25 mouse cellular contexts compared by ENCODE assay signal in the genomic region with DNA sequence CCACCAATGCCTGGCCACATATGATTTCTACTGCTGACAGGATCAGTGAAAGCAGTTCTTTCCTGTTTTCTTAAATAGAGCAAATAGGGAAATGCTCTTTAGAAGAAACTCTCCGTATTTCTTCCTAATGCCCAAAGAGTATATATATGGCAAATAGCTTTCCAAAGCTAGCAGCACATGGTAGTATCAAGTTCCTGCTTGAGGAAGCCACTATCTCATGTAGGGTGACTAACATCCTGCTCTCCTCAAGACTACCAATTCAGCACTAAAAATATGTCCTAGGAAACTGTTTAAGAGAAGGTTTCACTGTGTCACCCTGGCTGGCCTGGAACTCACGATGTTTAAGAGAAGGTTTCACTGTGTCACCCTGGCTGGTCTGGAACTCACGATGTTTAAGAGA.
DNase-seq lines count a peak whose midpoint lies in the region; ATAC-seq and TF ChIP-seq lines count a peak whose summit lies in the region.
"Had no signal": no experiment of that assay in that cellular context is flagged by ENCODE, and none has a peak within 500 bp of the region (broad histone marks: within the 10 kb centered on the region; RNA-seq: fewer than 3 reads in every experiment).

No protein-coding gene starts in this region.

- no peak for TF ChIP-seq POLR2A in liver, adult 2 months (IDR thresholded peaks at IDR 0.05; ENCODE audit: extremely low read depth, insufficient read depth, low read length)

- no peak for TF ChIP-seq CTCF in liver, adult 2 months (IDR thresholded peaks at IDR 0.05; ENCODE audit: low read depth, low read length)

- no peak for ATAC-seq in megakaryocyte, adult 5-6 weeks (ENCODE audit: poor library complexity, severe bottlenecking)
- peak; percentile 37; the same call in 1 of the 2 replicates for ATAC-seq in common myeloid progenitor, adult 5-6 weeks (replicated peaks; ENCODE audit: low read depth, poor library complexity, severe bottlenecking)
- no peak for ATAC-seq in midbrain, embryonic 15.5 days (replicated peaks)
- ATAC-seq: CD4-positive, CD25-positive, alpha-beta regulatory T cell, adult 4 months; forebrain, embryonic 13.5 days; forebrain, postnatal 0 days; Patski had no signal

- WGBS in liver, adult 2 months, result 85% methylated on average over 3 of the region's 3 CpGs
- 22% methylated on average over 3 of the region's 3 CpGs for WGBS in macrophage (ENCODE audit: missing documents)
- WGBS in midbrain, embryonic 15.5 days, result 96% methylated on average over 3 of the region's 3 CpGs

- H3K27me3 ChIP-seq in liver, adult 2 months (ENCODE audit: control insufficient read depth, insufficient read depth, low read length), result no peaks in the 10 kb centered on the region
- no peaks in the 10 kb centered on the region for H3K27me3 ChIP-seq in megakaryocyte, embryonic 14.5 days (replicated peaks)
- no peaks in the 10 kb centered on the region for H3K27me3 ChIP-seq in midbrain, embryonic 15.5 days (replicated peaks)
- H3K27me3 ChIP-seq: forebrain, embryonic 13.5 days; heart, embryonic 13.5 days; hindbrain, embryonic 12.5 days; hindbrain, embryonic 15.5 days; Patski had no signal

- DNase-seq in liver, adult 2 months (ENCODE audit: extremely low read depth, low read depth, low spot score), result peak; percentile 19
- DNase-seq in liver, result no peak
- DNase-seq in left cerebral cortex, adult 18-20 months (ENCODE audit: low spot score in 2 of 2), result no peak
- DNase-seq: adrenal gland, postnatal 14 days; cerebellum, adult 11-12 months; cerebellum, adult 8-10 months; cerebellum, postnatal 10 days; cerebellum, postnatal 36 days; forebrain, postnatal 0 days; gastrocnemius, adult 2 months; gastrocnemius, postnatal 14 days; heart, adult 18-20 months had no signal

- no peaks in the 10 kb centered on the region for H3K79me2 ChIP-seq in liver, adult 2 months (ENCODE audit: control insufficient read depth, insufficient read depth, low read length)
- H3K79me2 ChIP-seq in macrophage (ENCODE audit: inconsistent target), result peaks cover 37% of the 10 kb centered on the region; the same call in 1 of the 2 replicates

- peak overlapping the region; percentile 63 for H3K27ac ChIP-seq in liver, adult 2 months (replicated peaks; ENCODE audit: insufficient read depth, low read depth, low read length)
- peak overlapping the region; percentile 92 for H3K27ac ChIP-seq in macrophage
- H3K27ac ChIP-seq in midbrain, embryonic 15.5 days, result no peak overlapping the region
- H3K27ac ChIP-seq: forebrain, embryonic 10.5 days; forebrain, embryonic 13.5 days; gastrocnemius, adult 2 months; heart, embryonic 10.5 days; heart, embryonic 13.5 days; hindbrain, embryonic 12.5 days; hindbrain, embryonic 15.5 days had no signal

- peaks cover 13% of the 10 kb centered on the region for H3K36me3 ChIP-seq in liver, adult 2 months (ENCODE audit: control insufficient read depth, insufficient read depth, low read length)
- H3K36me3 ChIP-seq in megakaryocyte, embryonic 14.5 days (replicated peaks; ENCODE audit: low read length), result peaks cover 61% of the 10 kb centered on the region
- peaks cover 19% of the 10 kb centered on the region for H3K36me3 ChIP-seq in macrophage (ENCODE audit: inconsistent target)
- H3K36me3 ChIP-seq in midbrain, embryonic 15.5 days (replicated peaks), result 0 out of 2 replicates have a peak, but pooled peaks cover 5% of the 10 kb centered on the region

- H3K4me3 ChIP-seq in liver, adult 2 months (ENCODE audit: insufficient read depth, low read depth, low read length), result no peak overlapping the region
- peak overlapping the region; percentile 64 for H3K4me3 ChIP-seq in megakaryocyte, embryonic 14.5 days (replicated peaks)
- no peak overlapping the region for H3K4me3 ChIP-seq in macrophage (ENCODE audit: inconsistent target)
- H3K4me3 ChIP-seq in midbrain, embryonic 15.5 days, result no peak overlapping the region
- H3K4me3 ChIP-seq: forebrain, embryonic 10.5 days; forebrain, embryonic 13.5 days; gastrocnemius, adult 2 months; heart, embryonic 10.5 days; heart, embryonic 13.5 days; hindbrain, embryonic 12.5 days; hindbrain, embryonic 15.5 days had no signal

- no peak overlapping the region for H3K4me2 ChIP-seq in midbrain, embryonic 15.5 days
- H3K4me2 ChIP-seq: forebrain, embryonic 13.5 days; heart, embryonic 13.5 days; hindbrain, embryonic 12.5 days; hindbrain, embryonic 15.5 days had no signal

- no peak overlapping the region for H3K9ac ChIP-seq in liver, adult 2 months (ENCODE audit: low read depth, low read length)
- H3K9ac ChIP-seq in midbrain, embryonic 15.5 days, result no peak overlapping the region
- H3K9ac ChIP-seq: forebrain, embryonic 13.5 days; forebrain, postnatal 0 days; heart, embryonic 13.5 days; hindbrain, embryonic 12.5 days; hindbrain, embryonic 15.5 days had no signal

- H3K9me3 ChIP-seq in megakaryocyte, embryonic 14.5 days, result no peaks in the 10 kb centered on the region
- H3K9me3 ChIP-seq in midbrain, embryonic 15.5 days, result no peaks in the 10 kb centered on the region
- H3K9me3 ChIP-seq: forebrain, embryonic 10.5 days; forebrain, embryonic 13.5 days; heart, embryonic 10.5 days; heart, embryonic 13.5 days; hindbrain, embryonic 12.5 days; hindbrain, embryonic 15.5 days had no signal

- H3K4me1 ChIP-seq in liver, adult 2 months (ENCODE audit: control insufficient read depth, insufficient read depth, low read length), result no peaks in the 10 kb centered on the region
- H3K4me1 ChIP-seq in megakaryocyte, embryonic 14.5 days, result peaks cover 91% of the 10 kb centered on the region
- H3K4me1 ChIP-seq in midbrain, embryonic 15.5 days, result no peaks in the 10 kb centered on the region
- H3K4me1 ChIP-seq: forebrain, embryonic 13.5 days; hindbrain, embryonic 12.5 days; hindbrain, embryonic 15.5 days had no signal
